Mouse (Mus musculus) forebrain, embryonic 11.5 days (tissue): ENCODE measurements around the gene Slc25a45. TPM values are rescaled to one million over a fixed set of nuclear protein-coding genes. Genes with fewer than 3 reads are reported as not detected.
A peak's percentile ranks its signal among the peaks of the same experiment; 100 is the strongest.

Source experiments
- ATAC-seq: fragments of 200-750 bp; cut with Nextera tagmentation; replicated peaks from 2 replicates; pipeline ENCODE4 v1.8.0; 2017; ENCODE audit warnings: moderate TSS enrichment; ENCODE audit not compliant: low FRiP score
- DNase-seq: peaks from one replicate; pipeline ENCODE4 v3.0.0-alpha.2; 2017; ENCODE audit warnings: low spot score
- H3K27ac ChIP-seq: fragments of 300-500 bp; sonication (generic); 2 replicates; pipeline ENCODE4 v1.5.1; 2014; ENCODE audit warnings: low read depth, low read length
- H3K27me3 ChIP-seq: fragments of 300-500 bp; sonication (generic); 2 replicates; pipeline ENCODE4 v1.6.1; 2014; ENCODE audit warnings: mild to moderate bottlenecking, low read length, mixed read lengths; ENCODE audit not compliant: control insufficient read depth, insufficient read depth
- H3K36me3 ChIP-seq: fragments of 300-500 bp; sonication (generic); 2 replicates; pipeline ENCODE4 v1.6.1; 2014; ENCODE audit warnings: mild to moderate bottlenecking, low read length, moderate library complexity, mixed read lengths; ENCODE audit not compliant: control insufficient read depth, insufficient read depth
- H3K4me1 ChIP-seq: fragments of 300-500 bp; sonication (generic); replicated peaks from 2 replicates; pipeline ENCODE4 v1.6.1; 2014; ENCODE audit warnings: low read length, mixed read lengths; ENCODE audit not compliant: control insufficient read depth, insufficient read depth
- H3K4me2 ChIP-seq: fragments of 300-500 bp; sonication (generic); 2 replicates; pipeline ENCODE4 v1.6.1; 2014; ENCODE audit warnings: low read depth, mild to moderate bottlenecking, low read length, moderate library complexity, mixed read lengths; ENCODE audit not compliant: severe bottlenecking
- H3K4me3 ChIP-seq: fragments of 300-500 bp; sonication (generic); 2 replicates; pipeline ENCODE4 v1.5.1; 2014; ENCODE audit warnings: low read depth, low read length
- H3K9ac ChIP-seq: fragments of 300-500 bp; sonication (generic); 2 replicates; pipeline ENCODE4 v1.6.1; 2014; ENCODE audit warnings: low read length
- H3K9me3 ChIP-seq: fragments of 300-500 bp; sonication (generic); 2 replicates; pipeline ENCODE4 v1.6.1; 2016; ENCODE audit warnings: low read length, mixed read lengths; ENCODE audit not compliant: control insufficient read depth
- WGBS: fragments of 180-500 bp; shearing (Covaris S2); extraction: QIAGEN DNeasy Blood & Tissue Kit; methylation state at CpG from one replicate; pipeline ENCODE4 v1.1.7; 2014; 5-methylcytosine and 5-hydroxymethylcytosine counted together
- polyA plus RNA-seq: library from polyadenylated mRNA; unstranded; fragments of >200 nt; fragmentation: Nextera tagmentation; extraction: Ambion mirVana; gene quantifications from 2 replicates; pipeline ENCODE4 v1.2.1, GENCODE M21; 2014

Gene Slc25a45
- polyA plus RNA-seq, 1 experiment from 2014 or later, result 0.90 TPM

DNA sequence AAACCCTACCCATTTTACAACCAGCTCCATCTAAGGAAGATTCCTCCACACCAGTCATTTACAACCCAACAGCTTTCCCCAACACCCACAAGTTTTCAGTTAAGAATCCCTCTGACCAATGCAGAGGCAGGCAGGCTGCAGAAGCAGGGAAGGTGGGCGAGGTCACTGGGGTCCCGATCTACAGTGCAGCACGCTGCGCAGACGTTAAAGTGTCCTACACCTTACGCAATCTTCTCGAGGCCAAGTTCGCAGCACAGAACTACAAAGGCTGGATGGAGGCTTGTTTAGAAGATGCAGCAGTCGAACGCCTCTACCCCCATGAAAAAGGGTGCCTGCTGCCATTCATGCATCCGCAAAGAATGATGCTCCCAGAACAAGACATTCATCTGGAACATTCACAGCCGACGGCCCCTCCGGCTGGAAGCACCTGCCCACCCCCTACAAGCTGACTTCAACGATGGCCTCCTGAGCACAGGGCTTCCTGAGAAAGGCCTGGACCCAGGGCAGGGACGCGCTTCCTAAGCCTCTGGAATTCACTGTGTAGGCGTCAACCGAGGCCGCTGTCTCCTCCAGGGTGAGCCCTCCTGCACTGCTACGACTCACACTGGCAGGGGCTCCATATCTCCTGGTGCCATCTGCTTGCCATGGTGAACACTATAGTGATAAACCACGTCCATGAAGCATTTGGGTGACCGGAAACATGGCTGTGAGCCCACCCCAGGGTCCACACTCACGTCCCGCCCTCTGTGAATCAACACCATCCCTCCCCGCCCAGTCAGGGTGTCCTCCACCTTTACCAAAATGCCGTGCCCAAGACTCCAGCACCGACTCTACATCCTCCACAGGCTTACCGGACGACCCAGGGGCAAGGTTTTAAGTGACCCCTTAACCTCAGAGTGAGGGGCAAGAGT lies 33.6 kb upstream of the Slc25a45 start:
- Histone ChIP-seq H3K9ac (no peak overlapping the region; the same call in 1 of the 2 replicates), H3K4me3 (no peak overlapping the region; the same call in 1 of the 2 replicates), H3K4me1 (peaks cover 53% of the 10 kb centered on the region), H3K4me2 (peak overlapping the region; percentile 29; the same call in 1 of the 2 replicates), H3K36me3 (no peaks in the 10 kb centered on the region), H3K27me3 (no peaks in the 10 kb centered on the region), H3K27ac (no peak overlapping the region), H3K9me3 (no peaks in the 10 kb centered on the region)
- DNase-seq (no peak), ATAC-seq (no peak)
- 86% methylated on average over 30 of the region's 30 CpGs for WGBS

- peak overlapping the region; percentile 54 for H3K4me2 ChIP-seq
- 79% methylated on average over 12 of the region's 12 CpGs for WGBS
- no peak for ATAC-seq
- H3K4me1 ChIP-seq, result peaks cover 58% of the 10 kb centered on the region
- peak overlapping the region; percentile 1; the same call in 1 of the 2 replicates for H3K9ac ChIP-seq
- H3K27ac ChIP-seq, result peak overlapping the region; percentile 97; the same call in 1 of the 2 replicates
- no peak for DNase-seq
- H3K36me3 ChIP-seq, result no peaks in the 10 kb centered on the region
- H3K27me3 ChIP-seq, result no peaks in the 10 kb centered on the region
- no peaks in the 10 kb centered on the region for H3K9me3 ChIP-seq
- no peak overlapping the region for H3K4me3 ChIP-seq
Measured at GRCm38 (mm10) chr19:5844831-5845318, 32.7 kb upstream of the Slc25a45 start.

- Histone ChIP-seq H3K4me1 (peaks cover 63% of the 10 kb centered on the region), H3K4me3 (peak overlapping the region; percentile 20), H3K9me3 (no peaks in the 10 kb centered on the region), H3K27ac (peak overlapping the region; percentile 97), H3K9ac (peak overlapping the region; percentile 51), H3K4me2 (peak overlapping the region; percentile 54), H3K27me3 (no peaks in the 10 kb centered on the region), H3K36me3 (no peaks in the 10 kb centered on the region)
- ATAC-seq (peak; percentile 36), DNase-seq (peak; percentile 98)
- WGBS, result 7% methylated on average over 45 of the region's 45 CpGs
Measured at GRCm38 (mm10) chr19:5845319-5846135, 32.1 kb upstream of the Slc25a45 start.

DNA sequence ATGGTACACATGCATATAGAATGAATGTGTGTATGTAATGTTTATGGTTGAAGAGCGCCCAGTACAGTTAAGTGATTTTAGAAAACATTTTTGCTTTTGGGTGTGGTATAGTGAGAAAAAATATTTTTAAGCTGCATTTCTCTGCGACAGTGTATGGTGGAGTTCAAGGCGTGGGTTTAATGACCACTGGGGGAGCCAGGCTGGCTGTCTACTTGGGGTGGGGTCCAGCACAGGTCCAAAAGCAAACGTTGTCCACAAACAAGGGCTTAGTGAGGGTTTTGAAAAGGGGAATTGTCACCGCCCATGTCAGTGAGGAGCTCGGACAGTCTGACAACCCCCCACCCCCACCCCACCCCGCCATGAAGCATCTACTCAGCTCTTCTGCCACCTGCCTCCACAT lies 31.5 kb upstream of the Slc25a45 start:
- Histone ChIP-seq H3K36me3 (no peaks in the 10 kb centered on the region), H3K27ac (peak overlapping the region; percentile 97), H3K4me1 (peaks cover 63% of the 10 kb centered on the region), H3K9me3 (no peaks in the 10 kb centered on the region), H3K4me3 (peak overlapping the region; percentile 20), H3K4me2 (peak overlapping the region; percentile 54), H3K9ac (peak overlapping the region; percentile 37; the same call in 1 of the 2 replicates), H3K27me3 (no peaks in the 10 kb centered on the region)
- 2% methylated on average over 7 of the region's 7 CpGs for WGBS
- peak; percentile 42 for ATAC-seq
- DNase-seq, result no peak

DNA sequence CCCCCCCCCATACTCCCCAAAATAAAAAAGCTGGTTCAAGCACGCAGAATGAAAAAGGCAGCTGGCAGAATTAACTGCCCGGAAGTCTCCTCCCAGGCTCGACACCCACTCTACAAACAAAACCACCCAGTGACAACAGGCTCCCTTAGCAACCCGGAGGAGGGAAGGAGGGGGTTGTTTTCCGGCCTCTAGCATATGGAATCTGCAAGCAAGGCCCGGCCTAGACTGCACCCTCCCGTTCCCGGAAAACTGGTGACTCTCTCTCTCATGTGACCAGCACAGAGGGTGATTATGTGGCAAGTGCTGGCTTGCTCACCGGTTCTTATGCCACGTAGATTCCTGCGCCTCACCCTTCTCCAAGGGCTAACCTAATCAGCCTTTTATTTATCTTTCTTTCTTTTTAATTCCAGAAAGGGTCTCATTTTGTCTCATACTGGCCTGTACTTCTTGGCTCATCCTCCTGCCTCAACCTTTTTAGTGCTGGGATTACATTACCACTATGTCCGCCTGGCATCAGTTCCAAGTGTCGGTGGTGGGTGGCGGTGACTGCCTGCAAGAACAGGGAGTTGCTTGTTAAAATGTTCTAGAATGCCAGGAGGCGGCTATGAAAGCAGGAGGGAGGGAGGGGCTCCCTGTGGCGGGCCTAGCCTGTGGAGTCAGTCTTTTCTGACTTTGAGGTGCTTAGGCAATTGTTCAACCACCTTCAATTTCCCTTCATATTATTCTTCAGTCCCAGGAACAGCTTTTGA lies 30.9 kb upstream of the Slc25a45 start:
- H3K27me3 ChIP-seq, result no peaks in the 10 kb centered on the region
- WGBS, result 4% methylated on average over 16 of the region's 16 CpGs
- no peaks in the 10 kb centered on the region for H3K36me3 ChIP-seq

DNA sequence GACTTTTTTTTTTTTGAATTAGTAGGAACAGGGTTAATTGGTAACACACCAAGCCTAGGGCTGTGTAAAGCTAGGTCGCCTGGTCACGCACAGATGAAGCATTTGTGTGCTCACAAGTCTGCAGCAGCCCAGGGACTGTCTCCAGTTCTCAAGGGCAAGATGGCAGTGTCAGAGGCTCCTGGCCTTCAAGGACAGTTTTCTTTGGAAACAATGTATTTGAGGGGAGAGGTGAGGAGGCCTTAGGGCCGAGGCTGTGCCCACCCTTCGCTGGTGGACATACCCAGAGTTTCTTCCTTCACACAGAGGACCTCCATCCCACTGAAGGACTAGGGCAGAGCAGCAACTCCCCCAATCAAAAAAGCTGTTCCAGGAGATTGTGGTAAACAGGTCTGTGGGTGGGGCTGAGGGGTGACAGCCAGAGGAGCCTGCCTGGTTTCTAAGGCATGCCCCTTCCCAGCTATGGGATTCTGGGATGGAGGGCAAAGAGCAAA lies 30.3 kb upstream of the Slc25a45 start:
- H3K4me3 ChIP-seq, result no peak overlapping the region
- peaks cover 55% of the 10 kb centered on the region for H3K4me1 ChIP-seq
- WGBS, result 38% methylated on average over 4 of the region's 4 CpGs

More for the DNA sequence above, 30.9 kb upstream of the Slc25a45 start:
- peak overlapping the region; percentile 97 for H3K27ac ChIP-seq
- ATAC-seq (peak; percentile 81), DNase-seq (peak; percentile 90)
- H3K9ac ChIP-seq, result peak overlapping the region; percentile 37
- H3K4me3 ChIP-seq, result peak overlapping the region; percentile 20
- H3K4me1 ChIP-seq, result peaks cover 60% of the 10 kb centered on the region
- H3K9me3 ChIP-seq, result no peaks in the 10 kb centered on the region
- H3K4me2 ChIP-seq, result peak overlapping the region; percentile 54

DNA sequence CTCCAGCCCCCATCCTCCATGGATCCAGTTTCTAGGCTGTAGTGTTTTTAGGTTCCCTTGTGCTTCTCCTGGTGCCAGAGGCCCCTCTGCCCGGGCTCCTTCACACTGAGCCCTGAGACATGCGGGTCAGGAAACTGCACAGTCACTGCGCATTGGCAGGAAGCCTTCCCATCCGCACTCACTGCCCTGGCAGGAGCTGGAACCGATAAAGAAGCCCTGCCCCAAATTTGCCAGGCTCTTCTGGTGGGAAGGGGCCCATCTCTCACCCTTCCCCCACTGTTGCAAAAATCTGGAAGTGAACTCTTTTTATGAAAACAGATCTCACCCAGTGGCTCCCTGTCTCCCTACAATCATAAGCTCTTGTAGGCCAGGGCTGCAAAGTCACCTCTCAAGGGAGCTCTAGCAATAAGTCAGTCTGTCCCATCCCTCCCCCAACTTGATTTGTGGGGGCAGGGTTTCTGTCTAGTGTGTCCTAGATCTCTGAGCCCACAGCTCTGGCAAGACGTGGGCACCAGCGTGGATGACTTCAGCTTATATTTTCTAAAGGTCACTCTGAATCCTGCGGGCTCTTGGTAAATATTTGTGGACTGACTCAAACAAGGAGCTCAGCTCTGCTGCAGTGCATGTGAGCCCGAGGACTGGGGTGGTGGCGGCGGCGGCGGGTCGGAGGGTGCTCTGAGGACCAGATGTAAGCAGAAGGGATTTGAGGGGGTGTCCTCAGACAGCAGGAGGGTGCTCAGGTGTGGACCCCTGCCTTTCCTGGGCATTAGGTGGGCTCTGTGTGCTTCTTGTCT lies 29.4 kb upstream of the Slc25a45 start:
- Histone ChIP-seq H3K4me2 (peak overlapping the region; percentile 11; the same call in 1 of the 2 replicates), H3K4me1 (peaks cover 54% of the 10 kb centered on the region), H3K9me3 (no peaks in the 10 kb centered on the region), H3K27ac (peak overlapping the region; percentile 97; the same call in 1 of the 2 replicates), H3K9ac (peak overlapping the region; percentile 37), H3K27me3 (no peaks in the 10 kb centered on the region), H3K36me3 (no peaks in the 10 kb centered on the region), H3K4me3 (no peak overlapping the region)
- DNase-seq, result no peak
- 68% methylated on average over 14 of the region's 14 CpGs for WGBS
- no peak for ATAC-seq

More for the DNA sequence above, 30.3 kb upstream of the Slc25a45 start:
- Histone ChIP-seq H3K27ac (peak overlapping the region; percentile 97), H3K4me2 (peak overlapping the region; percentile 54), H3K36me3 (no peaks in the 10 kb centered on the region), H3K9me3 (no peaks in the 10 kb centered on the region), H3K9ac (peak overlapping the region; percentile 37), H3K27me3 (no peaks in the 10 kb centered on the region)
- DNase-seq, result no peak
- ATAC-seq, result no peak
